Mouse (Mus musculus) bone marrow, adult 2 months (tissue): ENCODE measurements around the gene Cog3. TPM values are rescaled to one million over a fixed set of nuclear protein-coding genes. Genes with fewer than 3 reads are reported as not detected.

Source experiments
- H3K27ac ChIP-seq: fragments of 200-500 bp; 2 replicates; pipeline ENCODE4 v1.5.1; 2012; ENCODE audit warnings: low read depth, mild to moderate bottlenecking, control low read depth, inconsistent platforms, low read length; ENCODE audit not compliant: control insufficient read depth, poor library complexity, insufficient read depth
- H3K4me1 ChIP-seq: fragments of 200-500 bp; 2 replicates; pipeline ENCODE4 v1.6.1; 2011; ENCODE audit warnings: low read length; ENCODE audit not compliant: control insufficient read depth, insufficient read depth
- H3K4me3 ChIP-seq: fragments of 200-500 bp; replicated peaks from 2 replicates; pipeline ENCODE3; 2011; ENCODE audit warnings: mild to moderate bottlenecking, low read depth, low read length, control low read depth; ENCODE audit not compliant: control insufficient read depth
- CTCF ChIP-seq: fragments of 200-500 bp; IDR thresholded peaks from 2 replicates; pipeline ENCODE4 v1.5.1; 2011; ENCODE audit warnings: low read length, control low read depth; ENCODE audit not compliant: control insufficient read depth, insufficient read depth
- POLR2A ChIP-seq: fragments of 200-500 bp; IDR thresholded peaks from 2 replicates; pipeline ENCODE4 v1.6.1; 2011; ENCODE audit warnings: low read depth, mild to moderate bottlenecking, control low read depth, low read length, borderline replicate concordance; ENCODE audit not compliant: control insufficient read depth
- WGBS: fragments of 180-500 bp; shearing (Covaris S2); methylation state at CpG from one replicate; pipeline ENCODE4 v1.1.7; 2018; 5-methylcytosine and 5-hydroxymethylcytosine counted together
- polyA plus RNA-seq: library from polyadenylated mRNA; stranded (reverse); fragments of >200 nt; gene quantifications from 2 replicates; pipeline ENCODE4 v1.2.4, GENCODE M21; 2011; ENCODE audit warnings: low replicate concordance; ENCODE audit not compliant: missing spikeins, insufficient read depth, insufficient read length

Cog3 gene
- polyA plus RNA-seq, 1 experiment = 12.2 TPM

DNA sequence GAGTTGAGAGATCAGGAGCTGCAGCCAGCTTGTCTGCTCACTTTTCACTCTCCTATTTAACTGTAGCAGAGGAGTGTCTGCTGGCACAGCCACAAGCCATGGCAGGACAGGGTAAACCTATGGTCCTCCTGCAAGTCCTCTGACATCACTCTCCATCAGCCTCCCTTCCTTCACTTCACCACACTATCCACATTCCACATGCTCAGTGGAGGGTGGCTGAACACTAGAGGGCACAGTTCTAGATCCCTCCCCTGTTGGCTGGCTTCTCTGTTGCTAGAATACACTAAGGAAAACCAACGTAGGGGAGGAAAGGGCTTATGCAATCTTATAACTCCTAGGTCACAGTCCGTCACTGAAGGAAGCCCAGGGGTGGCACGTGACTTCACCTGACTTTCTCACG lies 27.3 kb downstream of the Cog3 start:
- Histone ChIP-seq H3K27ac (no peak overlapping the region), H3K4me1 (no peaks in the 10 kb centered on the region), H3K4me3 (no peak overlapping the region)
- 32% methylated on average over 4 of the region's 4 CpGs for WGBS
- TF ChIP-seq POLR2A (no peak), CTCF (peak; percentile 17; the same call in 1 of the 2 replicates)

DNA sequence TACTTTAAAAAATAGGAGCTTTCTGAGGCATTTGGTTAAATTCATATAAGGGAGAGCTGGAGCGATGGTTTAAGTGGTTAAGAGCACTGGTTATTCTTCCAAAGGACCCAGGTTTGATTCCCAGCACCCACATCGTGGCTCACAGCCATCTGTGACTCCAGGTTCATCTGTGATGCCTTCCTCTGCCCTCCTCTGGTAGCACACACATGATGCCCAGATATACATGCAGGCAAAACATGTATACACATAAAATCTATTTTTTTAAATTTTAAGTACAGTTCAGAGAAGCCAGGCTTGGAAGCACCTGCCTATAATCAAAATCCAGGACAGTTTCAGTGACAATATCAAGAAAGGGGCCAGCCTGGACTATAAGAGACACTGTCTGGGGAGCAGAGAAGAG lies 31.5 kb downstream of the Cog3 start:
- no peak overlapping the region for H3K27ac ChIP-seq
- no peaks in the 10 kb centered on the region for H3K4me1 ChIP-seq
- TF ChIP-seq POLR2A (no peak), CTCF (no peak)
- no peak overlapping the region for H3K4me3 ChIP-seq
- WGBS = 81% methylated on average over 2 of the region's 2 CpGs

DNA sequence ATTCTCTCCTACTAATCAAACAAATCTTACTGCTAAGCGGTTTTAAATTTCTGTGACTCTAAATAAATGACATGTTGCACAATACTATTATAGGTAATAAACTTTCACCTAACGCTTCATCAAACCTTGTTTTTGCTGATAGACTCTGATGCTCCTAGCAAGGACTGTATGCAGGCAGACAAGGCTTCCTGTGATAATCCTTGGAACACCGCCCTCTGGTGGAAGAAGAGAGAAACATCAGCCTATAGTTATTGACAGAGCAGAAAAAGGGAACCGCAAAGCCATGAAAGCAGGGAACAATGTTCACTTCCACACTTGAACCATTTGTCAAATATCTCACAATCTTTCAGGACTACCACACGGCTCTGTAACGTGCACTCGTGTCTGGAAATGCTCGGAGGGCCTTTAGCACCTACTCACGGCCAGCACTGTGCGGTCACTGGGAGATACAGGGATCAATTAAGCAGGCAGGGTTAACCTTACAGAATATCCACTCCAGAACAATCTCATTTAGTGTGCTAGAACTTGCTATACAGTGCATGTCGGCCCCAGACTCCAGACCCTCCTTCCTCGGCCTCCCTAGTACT lies 32.2 kb downstream of the Cog3 start:
- Histone ChIP-seq H3K27ac (no peak overlapping the region), H3K4me3 (no peak overlapping the region), H3K4me1 (no peaks in the 10 kb centered on the region)
- TF ChIP-seq CTCF = peak; percentile 46; the same call in 1 of the 2 replicates
- TF ChIP-seq POLR2A = no peak
- 47% methylated on average over 12 of the region's 12 CpGs for WGBS

DNA sequence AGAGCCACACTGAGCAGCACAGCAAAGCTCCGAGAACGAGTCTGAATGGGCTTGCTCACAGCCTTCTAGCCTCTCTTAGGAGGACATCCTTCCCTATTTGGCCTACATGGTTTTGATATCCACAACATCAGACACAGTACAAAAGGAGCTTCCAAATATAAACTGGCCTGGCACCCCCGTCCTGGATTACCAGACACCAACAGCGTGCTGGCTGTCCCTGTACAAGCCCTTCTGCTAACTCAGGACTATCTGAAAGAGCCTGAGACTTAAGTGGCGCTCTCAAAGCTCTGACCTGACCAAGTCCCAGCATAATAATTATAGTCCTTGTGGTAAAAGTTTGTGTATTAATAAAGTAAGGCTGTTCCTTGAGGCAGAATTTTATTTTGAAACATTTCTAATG lies 34.2 kb downstream of the Cog3 start:
- TF ChIP-seq CTCF (no peak), POLR2A (no peak)
- WGBS = 93% methylated on average over 5 of the region's 5 CpGs
- Histone ChIP-seq H3K27ac (no peak overlapping the region), H3K4me1 (no peaks in the 10 kb centered on the region), H3K4me3 (no peak overlapping the region)

DNA sequence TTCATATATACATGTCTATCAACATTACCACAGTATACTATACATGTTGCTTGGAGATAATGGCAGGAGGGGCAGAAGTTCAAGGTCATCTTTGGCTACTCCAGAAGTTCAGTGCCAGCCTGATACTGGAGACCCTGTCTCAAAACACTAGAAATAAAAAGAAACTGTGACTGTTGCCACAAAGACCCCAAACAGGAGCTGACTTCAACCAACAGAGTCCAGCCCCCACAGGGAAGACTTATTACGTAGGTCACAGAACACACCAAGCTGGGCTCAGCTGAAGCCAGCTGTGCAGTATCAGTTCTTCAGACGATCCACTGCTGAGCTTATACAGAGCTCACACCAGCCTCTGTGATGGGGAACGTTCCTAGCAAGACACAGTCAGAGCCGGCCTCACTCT lies 37.9 kb downstream of the Cog3 start:
- H3K27ac ChIP-seq = no peak overlapping the region
- no peaks in the 10 kb centered on the region; the same call in 1 of the 2 replicates for H3K4me1 ChIP-seq
- no peak overlapping the region for H3K4me3 ChIP-seq
- WGBS = 85% methylated on average over 4 of the region's 4 CpGs
- TF ChIP-seq POLR2A = no peak
- TF ChIP-seq CTCF = no peak

DNA sequence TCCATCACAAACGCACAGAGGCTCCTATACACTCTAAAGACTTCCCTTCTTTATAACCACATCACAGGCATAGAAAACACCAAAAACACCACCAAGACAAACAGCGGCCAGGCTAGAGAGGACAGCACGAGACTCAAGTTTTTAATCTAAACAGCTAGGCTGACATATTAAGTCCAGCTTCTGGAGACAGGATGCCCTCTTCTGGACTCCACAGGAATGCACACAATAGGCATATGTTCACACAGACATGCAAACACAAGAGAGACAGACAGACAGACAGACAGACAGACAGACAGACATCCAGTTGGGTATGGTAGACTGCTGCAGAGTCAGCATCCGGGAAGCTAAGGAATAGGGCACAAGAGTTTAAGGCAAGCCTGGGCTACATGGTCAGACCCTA lies 40.7 kb downstream of the Cog3 start:
- 82% methylated on average over 4 of the region's 4 CpGs for WGBS
- no peak overlapping the region for H3K27ac ChIP-seq
- H3K4me3 ChIP-seq = no peak overlapping the region
- no peaks in the 10 kb centered on the region; the same call in 1 of the 2 replicates for H3K4me1 ChIP-seq
- TF ChIP-seq POLR2A = no peak
- no peak for TF ChIP-seq CTCF

DNA sequence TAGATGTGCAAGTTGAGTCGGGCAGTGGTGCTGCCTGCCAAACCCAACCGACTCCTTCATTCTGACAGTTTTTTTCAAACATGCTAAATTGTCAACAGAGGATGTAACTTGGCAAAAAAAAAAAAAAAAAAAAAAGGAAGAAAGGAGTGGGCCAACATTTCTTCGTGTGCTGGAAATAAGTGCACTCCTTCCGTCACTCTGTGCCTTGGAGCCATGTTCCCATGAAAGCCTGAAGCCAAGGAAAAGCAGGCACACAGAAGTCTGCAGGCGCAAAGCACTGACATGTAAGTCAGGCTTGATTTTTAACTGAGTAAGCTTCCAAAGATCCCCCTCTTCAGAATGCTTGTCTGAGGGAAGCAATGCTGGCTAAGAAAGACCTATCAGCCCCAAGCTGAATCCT lies 41.6 kb downstream of the Cog3 start:
- H3K4me3 ChIP-seq = no peak overlapping the region
- no peak overlapping the region for H3K27ac ChIP-seq
- 73% methylated on average over 5 of the region's 5 CpGs for WGBS
- no peak for TF ChIP-seq POLR2A
- H3K4me1 ChIP-seq = no peaks in the 10 kb centered on the region; the same call in 1 of the 2 replicates

DNA sequence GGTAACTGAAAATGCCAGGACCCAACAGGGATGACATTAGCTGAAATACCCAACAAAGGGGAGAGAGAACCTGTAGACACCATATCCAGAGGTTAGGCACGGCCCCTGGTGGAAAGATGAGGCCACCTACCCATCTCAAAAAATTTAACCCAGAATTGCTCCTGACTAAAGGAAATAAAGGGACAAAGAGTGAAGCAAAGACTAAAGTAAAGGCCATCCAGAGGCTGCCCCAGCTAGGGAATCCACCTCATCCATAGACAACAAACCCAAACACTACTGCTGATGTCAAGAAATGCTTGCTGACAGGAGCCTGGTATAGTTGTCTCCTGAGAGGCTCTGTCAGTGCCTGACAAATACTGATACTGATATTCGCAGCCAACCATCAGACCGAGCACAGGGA lies 42.6 kb downstream of the Cog3 start:
- Histone ChIP-seq H3K4me1 (no peaks in the 10 kb centered on the region; the same call in 1 of the 2 replicates), H3K27ac (no peak overlapping the region), H3K4me3 (no peak overlapping the region)
- TF ChIP-seq CTCF (no peak), POLR2A (no peak)
- 90% methylated on average over 3 of the region's 3 CpGs for WGBS

DNA sequence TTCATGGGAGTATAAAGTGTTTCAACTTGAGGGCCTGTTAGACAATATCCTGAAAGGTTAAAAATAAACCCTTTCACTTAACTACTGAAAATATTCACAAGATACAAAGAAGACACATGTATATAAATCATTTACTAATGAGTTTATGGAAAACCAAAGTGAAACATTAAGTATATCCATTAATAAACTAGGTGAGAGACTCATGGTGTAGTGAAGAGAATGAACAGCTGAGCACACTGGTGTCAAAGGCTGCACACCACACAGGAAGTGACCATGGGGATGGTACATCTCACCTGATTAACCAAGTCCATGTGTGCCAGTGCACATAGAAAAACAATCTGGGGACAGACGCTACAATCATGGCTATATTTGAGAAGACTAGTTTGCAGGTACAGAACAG lies 45.3 kb downstream of the Cog3 start:
- Histone ChIP-seq H3K4me1 (no peaks in the 10 kb centered on the region; the same call in 1 of the 2 replicates), H3K4me3 (no peak overlapping the region), H3K27ac (no peak overlapping the region)
- WGBS = 95% methylated on average over 1 of the region's 1 CpGs
- TF ChIP-seq POLR2A (no peak), CTCF (no peak)
